Mouse (Mus musculus): ENCODE results near the gene Impg1. TPM values are rescaled to one million over a fixed set of nuclear protein-coding genes. Genes with fewer than 3 reads are reported as not detected.

Impg1 gene
- not detected in 2 replicates for polyA plus RNA-seq (2016; fragmentation: Nextera tagmentation; extraction: Ambion mirVana)

- 52% methylated on average over 6 of the region's 6 CpGs for WGBS
- ATAC-seq (ENCODE audit: low FRiP score): no peak
- H3K27me3 ChIP-seq: no peaks in the 10 kb centered on the region
These were observed at the start of gene Impg1 for GRCm38 (mm10) chr9:80465381-80465780. Impg1 (minus strand) TSS chr9:80465481.

GRCm38 (mm10) chr9:80509464-80510153, 44.3 kb upstream of the Impg1 start:
- H3K27ac ChIP-seq: no peak overlapping the region
- no peaks in the 10 kb centered on the region for H3K36me3 ChIP-seq (replicated peaks)
- ATAC-seq (ENCODE audit: low FRiP score): no peak
- H3K9me3 ChIP-seq: no peaks in the 10 kb centered on the region
- no peak overlapping the region for H3K4me3 ChIP-seq (replicated peaks)
- 88% methylated on average over 7 of the region's 7 CpGs for WGBS
- no peak overlapping the region for H3K4me2 ChIP-seq
- H3K4me1 ChIP-seq: no peaks in the 10 kb centered on the region
- no peak overlapping the region for H3K9ac ChIP-seq
- no peaks in the 10 kb centered on the region for H3K27me3 ChIP-seq

More at GRCm38 (mm10) chr9:80465381-80465780, at the start of gene Impg1:
- Histone ChIP-seq H3K27ac (no peak within 1 kb of the TSS), H3K4me2 (no peak within 1 kb of the TSS), H3K4me3 (replicated peaks) (no peak within 1 kb of the TSS), H3K9ac (no peak within 1 kb of the TSS), H3K36me3 (replicated peaks) (no peaks in the 10 kb centered on the region), H3K9me3 (no peaks in the 10 kb centered on the region), H3K4me1 (no peaks in the 10 kb centered on the region)

- Histone ChIP-seq H3K4me3 (replicated peaks) (no peak overlapping the region), H3K27me3 (no peaks in the 10 kb centered on the region), H3K4me2 (no peak overlapping the region), H3K9me3 (no peaks in the 10 kb centered on the region), H3K9ac (no peak overlapping the region), H3K36me3 (replicated peaks) (no peaks in the 10 kb centered on the region), H3K27ac (no peak overlapping the region), H3K4me1 (no peaks in the 10 kb centered on the region)
- no peak for ATAC-seq (ENCODE audit: low FRiP score)
- 48% methylated on average over 2 of the region's 2 CpGs for WGBS
These were observed 39.3 kb upstream of the Impg1 start for GRCm38 (mm10) chr9:80504496-80505012.

- no peak overlapping the region for H3K4me3 ChIP-seq (replicated peaks)
- H3K36me3 ChIP-seq (replicated peaks): no peaks in the 10 kb centered on the region
- 83% methylated on average over 4 of the region's 4 CpGs for WGBS
- no peak overlapping the region for H3K27ac ChIP-seq
- H3K4me2 ChIP-seq: no peak overlapping the region
- no peaks in the 10 kb centered on the region for H3K4me1 ChIP-seq
- no peak overlapping the region for H3K9ac ChIP-seq
- ATAC-seq (ENCODE audit: low FRiP score): no peak
- no peaks in the 10 kb centered on the region for H3K27me3 ChIP-seq
- no peaks in the 10 kb centered on the region for H3K9me3 ChIP-seq
These were observed 26.3 kb upstream of the Impg1 start for GRCm38 (mm10) chr9:80491591-80491990.

GRCm38 (mm10) chr9:80460420-80460819, 4.9 kb downstream of the Impg1 start:
- Histone ChIP-seq H3K4me1 (no peaks in the 10 kb centered on the region), H3K9me3 (no peaks in the 10 kb centered on the region), H3K4me3 (replicated peaks) (no peak overlapping the region), H3K9ac (no peak overlapping the region), H3K27me3 (no peaks in the 10 kb centered on the region), H3K36me3 (replicated peaks) (no peaks in the 10 kb centered on the region), H3K4me2 (no peak overlapping the region), H3K27ac (no peak overlapping the region)
- WGBS: 82% methylated on average over 4 of the region's 4 CpGs
- no peak for ATAC-seq (ENCODE audit: low FRiP score)

- H3K4me1 ChIP-seq: no peaks in the 10 kb centered on the region
- H3K36me3 ChIP-seq (replicated peaks): no peaks in the 10 kb centered on the region
- no peak overlapping the region for H3K27ac ChIP-seq
- no peaks in the 10 kb centered on the region for H3K27me3 ChIP-seq
- H3K4me2 ChIP-seq: no peak overlapping the region
- no peaks in the 10 kb centered on the region for H3K9me3 ChIP-seq
- no peak for ATAC-seq (ENCODE audit: low FRiP score)
- WGBS: 31% methylated on average over 3 of the region's 3 CpGs
- no peak overlapping the region for H3K4me3 ChIP-seq (replicated peaks)
- H3K9ac ChIP-seq: no peak overlapping the region
These were observed 14.6 kb downstream of the Impg1 start for GRCm38 (mm10) chr9:80450467-80451261.

- no peaks in the 10 kb centered on the region for H3K4me1 ChIP-seq
- WGBS: 76% methylated on average over 5 of the region's 5 CpGs
These were observed 24.1 kb downstream of the Impg1 start for GRCm38 (mm10) chr9:80441096-80441710.

GRCm38 (mm10) chr9:80391404-80391803, 73.9 kb downstream of the Impg1 start:
- peaks cover 6% of the 10 kb centered on the region; the same call in 1 of the 2 replicates for H3K27me3 ChIP-seq
- H3K9ac ChIP-seq: no peak overlapping the region
- peak; percentile 49; the same call in 1 of the 2 replicates for ATAC-seq (ENCODE audit: low FRiP score)
- no peaks in the 10 kb centered on the region for H3K9me3 ChIP-seq
- H3K4me3 ChIP-seq (replicated peaks): no peak overlapping the region
- H3K36me3 ChIP-seq (replicated peaks): no peaks in the 10 kb centered on the region
- 23% methylated on average over 3 of the region's 3 CpGs for WGBS
- no peak overlapping the region for H3K27ac ChIP-seq
- no peak overlapping the region for H3K4me2 ChIP-seq
- peaks cover 9% of the 10 kb centered on the region; the same call in 1 of the 2 replicates for H3K4me1 ChIP-seq

More at GRCm38 (mm10) chr9:80441096-80441710, 24.1 kb downstream of the Impg1 start:
- no peak overlapping the region for H3K27ac ChIP-seq
- no peak overlapping the region for H3K4me3 ChIP-seq (replicated peaks)
- H3K36me3 ChIP-seq (replicated peaks): no peaks in the 10 kb centered on the region
- H3K9me3 ChIP-seq: no peaks in the 10 kb centered on the region
- H3K27me3 ChIP-seq: no peaks in the 10 kb centered on the region
- no peak overlapping the region for H3K4me2 ChIP-seq
- ATAC-seq (ENCODE audit: low FRiP score): no peak
- no peak overlapping the region for H3K9ac ChIP-seq

- H3K4me1 ChIP-seq: peaks cover 9% of the 10 kb centered on the region; the same call in 1 of the 2 replicates
- no peaks in the 10 kb centered on the region for H3K9me3 ChIP-seq
- no peak overlapping the region for H3K4me3 ChIP-seq (replicated peaks)
- H3K9ac ChIP-seq: no peak overlapping the region
- peak; percentile 71; the same call in 1 of the 2 replicates for ATAC-seq (ENCODE audit: low FRiP score)
- no peak overlapping the region for H3K27ac ChIP-seq
- H3K36me3 ChIP-seq (replicated peaks): no peaks in the 10 kb centered on the region
- 16% methylated on average over 5 of the region's 5 CpGs for WGBS
- no peak overlapping the region for H3K4me2 ChIP-seq
- H3K27me3 ChIP-seq: peaks cover 6% of the 10 kb centered on the region; the same call in 1 of the 2 replicates
These were observed 74.3 kb downstream of the Impg1 start for GRCm38 (mm10) chr9:80391002-80391401.

- H3K4me1 ChIP-seq: peaks cover 9% of the 10 kb centered on the region; the same call in 1 of the 2 replicates
- no peak for ATAC-seq (ENCODE audit: low FRiP score)
- H3K36me3 ChIP-seq (replicated peaks): no peaks in the 10 kb centered on the region
- no peak overlapping the region for H3K4me2 ChIP-seq
- H3K9me3 ChIP-seq: no peaks in the 10 kb centered on the region
- peaks cover 6% of the 10 kb centered on the region; the same call in 1 of the 2 replicates for H3K27me3 ChIP-seq
- no peak overlapping the region for H3K27ac ChIP-seq
- 89% methylated on average over 3 of the region's 3 CpGs for WGBS
- no peak overlapping the region for H3K9ac ChIP-seq
- no peak overlapping the region for H3K4me3 ChIP-seq (replicated peaks)
These were observed 77.4 kb downstream of the Impg1 start for GRCm38 (mm10) chr9:80387890-80388289.

- H3K4me1 ChIP-seq: peaks cover 8% of the 10 kb centered on the region; the same call in 1 of the 2 replicates
- H3K27me3 ChIP-seq: peaks cover 6% of the 10 kb centered on the region; the same call in 1 of the 2 replicates
- no peaks in the 10 kb centered on the region for H3K9me3 ChIP-seq
- H3K4me3 ChIP-seq (replicated peaks): no peak overlapping the region
- 23% methylated on average over 5 of the region's 5 CpGs for WGBS
- H3K36me3 ChIP-seq (replicated peaks): no peaks in the 10 kb centered on the region
- no peak overlapping the region for H3K27ac ChIP-seq
- no peak for ATAC-seq (ENCODE audit: low FRiP score)
- H3K9ac ChIP-seq: no peak overlapping the region
- H3K4me2 ChIP-seq: no peak overlapping the region
These were observed 78.8 kb downstream of the Impg1 start for GRCm38 (mm10) chr9:80386492-80386891.

GRCm38 (mm10) chr9:80386000-80386399, 79.3 kb downstream of the Impg1 start:
- H3K9ac ChIP-seq: no peak overlapping the region
- no peak for ATAC-seq (ENCODE audit: low FRiP score)
- H3K36me3 ChIP-seq (replicated peaks): no peaks in the 10 kb centered on the region
- no peak overlapping the region for H3K4me3 ChIP-seq (replicated peaks)
- no peak overlapping the region for H3K4me2 ChIP-seq
- H3K9me3 ChIP-seq: no peaks in the 10 kb centered on the region
- H3K4me1 ChIP-seq: peaks cover 3% of the 10 kb centered on the region; the same call in 1 of the 2 replicates
- peaks cover 6% of the 10 kb centered on the region; the same call in 1 of the 2 replicates for H3K27me3 ChIP-seq
- WGBS: 51% methylated on average over 7 of the region's 7 CpGs
- no peak overlapping the region for H3K27ac ChIP-seq

All from forebrain, embryonic 12.5 days (tissue).